Mouse (Mus musculus) kidney, adult 9 months (tissue): ENCODE data around the gene Spsb2.

ENCODE experiments used
- DNase-seq: peaks from one replicate; pipeline ENCODE4 v3.0.0; 2022

Spsb2 gene

DNA sequence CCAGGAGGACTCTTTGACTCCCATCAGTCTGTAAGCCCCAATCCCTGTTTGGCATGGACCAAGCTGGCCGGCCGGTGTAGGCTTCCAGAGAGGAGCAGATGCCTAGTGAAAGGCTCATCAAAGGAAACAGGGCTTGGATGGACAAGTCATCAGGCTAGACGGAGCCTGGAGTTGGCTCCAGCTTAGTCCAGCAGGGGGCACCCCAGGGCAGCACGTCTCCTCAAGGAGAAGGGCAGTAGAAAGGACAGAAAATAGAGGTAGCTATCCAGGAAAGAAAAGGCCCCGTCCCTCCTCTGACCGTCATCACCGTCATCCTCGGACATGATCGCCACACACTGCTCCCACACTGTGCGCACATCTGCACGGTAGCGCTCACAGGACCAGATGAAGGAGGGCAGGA, 51.3 kb downstream of the Spsb2 start:
- peak; percentile 89 for DNase-seq
